Mouse (Mus musculus) bone marrow, adult 2 months (tissue): Measurements from ENCODE around the gene Sdk1.

Experiments
- CTCF ChIP-seq: fragments of 200-500 bp; IDR thresholded peaks from 2 replicates; pipeline ENCODE4 v1.5.1; 2011; ENCODE audit warnings: low read length, control low read depth; ENCODE audit not compliant: control insufficient read depth, insufficient read depth
- POLR2A ChIP-seq: fragments of 200-500 bp; IDR thresholded peaks from 2 replicates; pipeline ENCODE4 v1.6.1; 2011; ENCODE audit warnings: low read depth, mild to moderate bottlenecking, control low read depth, low read length, borderline replicate concordance; ENCODE audit not compliant: control insufficient read depth

- TF ChIP-seq POLR2A (no peak), CTCF (no peak)
Measured at GRCm38 (mm10) chr5:141886006-141886405, 644.7 kb downstream of the Sdk1 start.
